ENCODE assay signal across 18 mouse cellular contexts in the genomic region with DNA sequence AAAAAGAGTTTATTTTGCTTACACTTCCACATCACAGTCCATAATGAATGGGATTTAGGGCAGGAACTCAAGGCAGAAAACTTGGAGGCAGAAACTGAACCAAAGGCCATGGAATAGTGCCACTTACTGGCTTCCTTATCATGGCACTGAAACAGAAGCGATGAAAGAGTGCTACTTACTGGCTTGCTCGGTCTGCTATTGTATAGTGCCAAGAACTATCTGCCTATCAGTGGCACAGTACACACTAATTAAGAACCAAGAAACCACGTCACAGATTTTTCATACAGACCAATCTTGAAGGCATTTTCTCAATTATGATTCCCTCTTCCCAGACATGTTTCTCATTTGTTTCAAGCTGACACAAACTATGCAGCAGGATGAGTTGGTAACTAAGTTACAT.
DNase-seq lines count a peak whose midpoint lies in the region; ATAC-seq and TF ChIP-seq lines count a peak whose summit lies in the region.
"Had no signal": no experiment of that assay in that cellular context is flagged by ENCODE, and none has a peak within 500 bp of the region (broad histone marks: within the 10 kb centered on the region; RNA-seq: fewer than 3 reads in every experiment).

No protein-coding gene starts in this region.

- peak; percentile 23 for DNase-seq in forebrain, embryonic 14.5 days (ENCODE audit: low spot score)
- no peak for DNase-seq in forebrain, embryonic 11.5 days (ENCODE audit: low spot score)
- DNase-seq in forebrain, postnatal 0 days: peak; percentile 41
- DNase-seq in brain, embryonic 14.5 days (ENCODE audit: low read depth): peak; percentile 23
- no peak for DNase-seq in cerebellum, adult 2 months
- DNase-seq: adrenal gland, adult 8-10 months; adrenal gland, postnatal 14 days; adrenal gland, postnatal 36 days; cerebellum, adult 11 months; cerebellum, adult 18-20 months; cerebellum, adult 9-10 months; cerebellum, postnatal 10 days; cerebellum, postnatal 25 days had no signal

- no peaks in the 10 kb centered on the region for H3K4me1 ChIP-seq in forebrain, embryonic 14.5 days (ENCODE audit: control insufficient read depth, insufficient read depth, low read length)
- H3K4me1 ChIP-seq in forebrain, embryonic 11.5 days (replicated peaks; ENCODE audit: control insufficient read depth, insufficient read depth, low read length): no peaks in the 10 kb centered on the region
- no peaks in the 10 kb centered on the region for H3K4me1 ChIP-seq in forebrain, postnatal 0 days (ENCODE audit: insufficient read depth)
- no peaks in the 10 kb centered on the region for H3K4me1 ChIP-seq in forebrain, embryonic 15.5 days
- H3K4me1 ChIP-seq in cerebellum, adult 2 months (ENCODE audit: control insufficient read depth, insufficient read depth, low read length): no peaks in the 10 kb centered on the region
- H3K4me1 ChIP-seq: embryonic facial prominence, embryonic 10.5 days; embryonic facial prominence, embryonic 12.5 days had no signal

- no peaks in the 10 kb centered on the region for H3K9me3 ChIP-seq in forebrain, embryonic 14.5 days (replicated peaks; ENCODE audit: control insufficient read depth, low read length)
- H3K9me3 ChIP-seq in forebrain, embryonic 11.5 days (ENCODE audit: control insufficient read depth, low read length): no peaks in the 10 kb centered on the region
- H3K9me3 ChIP-seq in forebrain, postnatal 0 days (ENCODE audit: low read length): no peaks in the 10 kb centered on the region
- no peaks in the 10 kb centered on the region for H3K9me3 ChIP-seq in forebrain, embryonic 15.5 days
- H3K9me3 ChIP-seq: embryonic facial prominence, embryonic 10.5 days; embryonic facial prominence, embryonic 12.5 days had no signal

- ATAC-seq in forebrain, embryonic 14.5 days: no peak
- ATAC-seq in forebrain, embryonic 11.5 days (replicated peaks; ENCODE audit: low FRiP score): no peak
- peak; percentile 90 for ATAC-seq in forebrain, postnatal 0 days
- no peak; the same call in 1 of the 2 replicates for ATAC-seq in forebrain, embryonic 15.5 days (replicated peaks)
- ATAC-seq: activated CD4-positive, CD25-positive, alpha-beta regulatory T cell, adult 4 months; Patski had no signal

- no peaks in the 10 kb centered on the region for H3K36me3 ChIP-seq in forebrain, embryonic 14.5 days (ENCODE audit: control insufficient read depth, insufficient read depth, low read length)
- H3K36me3 ChIP-seq in forebrain, embryonic 11.5 days (ENCODE audit: control insufficient read depth, insufficient read depth, low read length): no peaks in the 10 kb centered on the region
- no peaks in the 10 kb centered on the region for H3K36me3 ChIP-seq in forebrain, postnatal 0 days (ENCODE audit: insufficient read depth)
- H3K36me3 ChIP-seq in forebrain, embryonic 15.5 days: no peaks in the 10 kb centered on the region
- H3K36me3 ChIP-seq: embryonic facial prominence, embryonic 10.5 days; embryonic facial prominence, embryonic 12.5 days had no signal

- WGBS in forebrain, embryonic 14.5 days: 73% methylated on average over 3 of the region's 3 CpGs
- WGBS in forebrain, embryonic 11.5 days: 90% methylated on average over 3 of the region's 3 CpGs
- WGBS in forebrain, postnatal 0 days: 56% methylated on average over 3 of the region's 3 CpGs
- 69% methylated on average over 3 of the region's 3 CpGs for WGBS in forebrain, embryonic 15.5 days
- 52% methylated on average over 3 of the region's 3 CpGs for WGBS in cerebellum, adult 2 months

- TF ChIP-seq CTCF in forebrain, postnatal 0 days (IDR thresholded peaks at IDR 0.05; ENCODE audit: low read depth): no peak
- no peak for TF ChIP-seq CTCF in brain, embryonic 14.5 days (IDR thresholded peaks at IDR 0.05; ENCODE audit: borderline replicate concordance, extremely low read depth, insufficient read depth, insufficient read length)
- TF ChIP-seq CTCF in cerebellum, adult 2 months (IDR thresholded peaks at IDR 0.05; ENCODE audit: borderline replicate concordance, insufficient read depth, low read depth, low read length): no peak

- no peaks in the 10 kb centered on the region for H3K27me3 ChIP-seq in forebrain, embryonic 14.5 days (replicated peaks; ENCODE audit: control insufficient read depth, insufficient read depth, low read length)
- no peaks in the 10 kb centered on the region for H3K27me3 ChIP-seq in forebrain, embryonic 11.5 days (ENCODE audit: control insufficient read depth, insufficient read depth, low read length)
- no peaks in the 10 kb centered on the region for H3K27me3 ChIP-seq in forebrain, postnatal 0 days (ENCODE audit: insufficient read depth, low read length)
- no peaks in the 10 kb centered on the region for H3K27me3 ChIP-seq in forebrain, embryonic 15.5 days
- no peaks in the 10 kb centered on the region for H3K27me3 ChIP-seq in cerebellum, adult 2 months (ENCODE audit: control insufficient read depth, insufficient read depth, low read length)
- H3K27me3 ChIP-seq: embryonic facial prominence, embryonic 12.5 days; Patski had no signal

- H3K4me3 ChIP-seq in forebrain, embryonic 14.5 days (ENCODE audit: low read depth, low read length): no peak overlapping the region
- no peak overlapping the region for H3K4me3 ChIP-seq in forebrain, embryonic 11.5 days (ENCODE audit: low read depth, low read length)
- H3K4me3 ChIP-seq in forebrain, postnatal 0 days (ENCODE audit: low read depth, low read length): no peak overlapping the region
- H3K4me3 ChIP-seq in forebrain, embryonic 15.5 days: no peak overlapping the region
- H3K4me3 ChIP-seq in cerebellum, adult 2 months (replicated peaks; ENCODE audit: insufficient read depth, low read depth, low read length): no peak overlapping the region
- H3K4me3 ChIP-seq: embryonic facial prominence, embryonic 10.5 days; embryonic facial prominence, embryonic 12.5 days had no signal

- no peak overlapping the region for H3K9ac ChIP-seq in forebrain, embryonic 14.5 days (ENCODE audit: low read length)
- H3K9ac ChIP-seq in forebrain, embryonic 11.5 days (ENCODE audit: low read length): no peak overlapping the region
- no peak overlapping the region for H3K9ac ChIP-seq in forebrain, postnatal 0 days
- no peak overlapping the region for H3K9ac ChIP-seq in forebrain, embryonic 15.5 days (replicated peaks)
- H3K9ac ChIP-seq: embryonic facial prominence, embryonic 12.5 days had no signal

- no peak overlapping the region for H3K4me2 ChIP-seq in forebrain, embryonic 14.5 days (ENCODE audit: low read length)
- no peak overlapping the region for H3K4me2 ChIP-seq in forebrain, embryonic 11.5 days (ENCODE audit: low read depth, low read length, severe bottlenecking)
- H3K4me2 ChIP-seq in forebrain, postnatal 0 days (ENCODE audit: low read depth): no peak overlapping the region
- H3K4me2 ChIP-seq in forebrain, embryonic 15.5 days (replicated peaks): no peak overlapping the region
- H3K4me2 ChIP-seq: embryonic facial prominence, embryonic 12.5 days had no signal

- TF ChIP-seq POLR2A in brain, embryonic 14.5 days (IDR thresholded peaks at IDR 0.05; ENCODE audit: borderline replicate concordance, extremely low read depth, insufficient read depth, insufficient read length, poor library complexity, severe bottlenecking): no peak
- TF ChIP-seq POLR2A in cerebellum, adult 2 months (IDR thresholded peaks at IDR 0.05; ENCODE audit: borderline replicate concordance, insufficient read depth, low read length): no peak

- H3K27ac ChIP-seq in forebrain, embryonic 14.5 days (ENCODE audit: low read depth, low read length): no peak overlapping the region
- no peak overlapping the region for H3K27ac ChIP-seq in forebrain, embryonic 11.5 days (ENCODE audit: low read depth, low read length)
- no peak overlapping the region for H3K27ac ChIP-seq in forebrain, postnatal 0 days (ENCODE audit: low read depth, low read length)
- H3K27ac ChIP-seq in forebrain, embryonic 15.5 days (replicated peaks): no peak overlapping the region
- H3K27ac ChIP-seq in cerebellum, adult 2 months (ENCODE audit: insufficient read depth, low read length): no peak overlapping the region
- H3K27ac ChIP-seq: embryonic facial prominence, embryonic 10.5 days; embryonic facial prominence, embryonic 12.5 days had no signal

Comparison
In these comparisons a context has a peak if more than half of its experiments do, and no peak if none do; other contexts are left out.
1. DNase-seq: peak in forebrain, embryonic 14.5 days (single experiment), forebrain, postnatal 0 days (single experiment) and brain, embryonic 14.5 days (single experiment); none in forebrain, embryonic 11.5 days (single experiment) and cerebellum, adult 2 months (0 of 2).